10 mouse cellular contexts compared by ENCODE assay signal in genomic region chr19:24885504-24885903, GRCm38 (mm10). TPM values are rescaled to one million over a fixed set of nuclear protein-coding genes. Genes with fewer than 3 reads are reported as not detected.
A peak's percentile ranks its signal among the peaks of the same experiment; 100 is the strongest.
DNase-seq lines count a peak whose midpoint lies in the region; ATAC-seq and TF ChIP-seq lines count a peak whose summit lies in the region.
"Had no signal": no experiment of that assay in that cellular context is flagged by ENCODE, and none has a peak within 500 bp of the region (broad histone marks: within the 10 kb centered on the region; RNA-seq: fewer than 3 reads in every experiment).

No protein-coding gene starts in this region.

- no peaks in the 10 kb centered on the region for H3K9me3 ChIP-seq in liver, embryonic 12.5 days (replicated peaks)
- H3K9me3 ChIP-seq in midbrain, postnatal 0 days (ENCODE audit: low read length) = no peaks in the 10 kb centered on the region
- H3K9me3 ChIP-seq: midbrain, embryonic 12.5 days had no signal

- H3K9ac ChIP-seq in liver, embryonic 12.5 days = no peak overlapping the region
- no peak overlapping the region for H3K9ac ChIP-seq in midbrain, postnatal 0 days (replicated peaks; ENCODE audit: low read length, poor library complexity, severe bottlenecking)
- H3K9ac ChIP-seq: midbrain, embryonic 12.5 days had no signal

- intact Hi-C loops in left cerebral cortex, postnatal 14 days (cut with DNase I) = loop anchor here (5.0 kb wide), 1 partner anchor 263 kb away; no protein-coding TSS in a partner anchor

- H3K36me3 ChIP-seq in liver, embryonic 12.5 days = no peaks in the 10 kb centered on the region
- H3K36me3 ChIP-seq in midbrain, postnatal 0 days (ENCODE audit: insufficient read depth, low read length) = no peaks in the 10 kb centered on the region
- H3K36me3 ChIP-seq: midbrain, embryonic 12.5 days had no signal

- peaks cover 35% of the 10 kb centered on the region for H3K27me3 ChIP-seq in liver, embryonic 12.5 days (replicated peaks)
- H3K27me3 ChIP-seq in midbrain, postnatal 0 days (ENCODE audit: insufficient read depth, low read length) = no peaks in the 10 kb centered on the region

- peak; percentile 53 for TF ChIP-seq CTCF in bone marrow macrophage, adult 2 months (IDR thresholded peaks at IDR 0.05; ENCODE audit: low read depth, low read length)
- peak; percentile 92 for TF ChIP-seq CTCF in midbrain, postnatal 0 days (IDR thresholded peaks at IDR 0.05)

- H3K27ac ChIP-seq in liver, embryonic 12.5 days = no peak overlapping the region
- H3K27ac ChIP-seq in bone marrow macrophage, adult 2 months (ENCODE audit: insufficient read depth, low read depth, low read length) = no peak overlapping the region
- no peak overlapping the region for H3K27ac ChIP-seq in midbrain, postnatal 0 days (ENCODE audit: low read depth, low read length)
- H3K27ac ChIP-seq: midbrain, embryonic 12.5 days had no signal

- no peaks in the 10 kb centered on the region for H3K4me1 ChIP-seq in liver, embryonic 12.5 days
- no peaks in the 10 kb centered on the region for H3K4me1 ChIP-seq in bone marrow macrophage, adult 2 months (ENCODE audit: control insufficient read depth, insufficient read depth, low read length)
- H3K4me1 ChIP-seq in midbrain, postnatal 0 days (ENCODE audit: insufficient read depth, low read length) = no peaks in the 10 kb centered on the region; the same call in 1 of the 2 replicates
- H3K4me1 ChIP-seq: midbrain, embryonic 12.5 days had no signal

- peak; percentile 35 for DNase-seq in liver
- peak; percentile 67 for DNase-seq in heart, postnatal 4 days
- peak; percentile 61 to 74 for DNase-seq in left cerebral cortex, postnatal 14 days (ENCODE audit: low spot score in 2 of 2)
- peak; percentile 72 for DNase-seq in midbrain, postnatal 0 days (ENCODE audit: low spot score)
- peak; percentile 59 for DNase-seq in testis, postnatal 10 days (ENCODE audit: low spot score)

- no peak overlapping the region for H3K4me3 ChIP-seq in liver, embryonic 12.5 days
- H3K4me3 ChIP-seq in bone marrow macrophage, adult 2 months (ENCODE audit: insufficient read depth, low read length) = no peak overlapping the region
- no peak overlapping the region for H3K4me3 ChIP-seq in midbrain, postnatal 0 days (ENCODE audit: low read depth, low read length)
- H3K4me3 ChIP-seq: erythroblast, embryonic 14.5 days; midbrain, embryonic 12.5 days had no signal

- no peak for TF ChIP-seq POLR2A in bone marrow macrophage, adult 2 months (IDR thresholded peaks at IDR 0.05; ENCODE audit: borderline replicate concordance, low read depth, low read length)

- WGBS in liver, embryonic 12.5 days (ENCODE audit: insufficient replicate concordance) = 12% methylated on average over 5 of the region's 5 CpGs
- WGBS in midbrain, postnatal 0 days = 7% methylated on average over 5 of the region's 5 CpGs

- ATAC-seq in liver, embryonic 12.5 days = no peak
- ATAC-seq in erythroid progenitor cell, adult 5-6 weeks (replicated peaks; ENCODE audit: low FRiP score, poor library complexity, severe bottlenecking) = peak; percentile 49; the same call in 1 of the 2 replicates
- no peak for ATAC-seq in midbrain, postnatal 0 days (ENCODE audit: low FRiP score)

- H3K4me2 ChIP-seq in liver, embryonic 12.5 days = no peak overlapping the region
- no peak overlapping the region for H3K4me2 ChIP-seq in midbrain, postnatal 0 days (ENCODE audit: low read depth, low read length, poor library complexity, severe bottlenecking)
- H3K4me2 ChIP-seq: midbrain, embryonic 12.5 days had no signal

RNA-seq across cellular contexts. Expression of gene Gm10053, which starts 10.0 kb away (rescaled TPM):
- 210 and 231 TPM in 2 replicates for polyA plus RNA-seq in liver, embryonic 12.5 days (2016; fragmentation: Nextera tagmentation; extraction: Ambion mirVana)
- 59.4 and 67.3 TPM in 2 replicates for polyA plus RNA-seq in bone marrow macrophage, adult 2 months (2012; ENCODE audit: insufficient read depth, insufficient read length, missing spikeins)
- 38.9 and 65.8 TPM in 2 replicates for total RNA-seq in erythroid progenitor cell, adult 5-6 weeks (2015; ENCODE audit: low replicate concordance)
- 9.8 and 16.0 TPM in 2 replicates for total RNA-seq in erythroid progenitor cell, adult 5-6 weeks (2017; ENCODE audit: low replicate concordance)
- total RNA-seq in heart, postnatal 4 days (2021) = 100 to 1,000 TPM; 851 to 876 TPM
- 100 to 1,000 TPM; 249 to 252 TPM for total RNA-seq in left cerebral cortex, postnatal 14 days (2021)
- 35.6 and 54.8 TPM in 2 replicates for total RNA-seq in midbrain, postnatal 0 days (2014; rRNA removed)
- polyA plus RNA-seq in midbrain, postnatal 0 days (2015; fragmentation: Nextera tagmentation; extraction: Ambion mirVana) = 302 and 326 TPM in 2 replicates

RNA-seq across cellular contexts. Expression of gene Foxd4, which starts 15.5 kb away (rescaled TPM):
- polyA plus RNA-seq in liver, embryonic 12.5 days (2016; fragmentation: Nextera tagmentation; extraction: Ambion mirVana) = not detected in 2 replicates
- polyA plus RNA-seq in bone marrow macrophage, adult 2 months (2012; ENCODE audit: insufficient read depth, insufficient read length, missing spikeins) = not detected in 2 replicates
- 1.1 TPM in 1 of 2 replicates, not detected in the other for total RNA-seq in erythroid progenitor cell, adult 5-6 weeks (2015; ENCODE audit: low replicate concordance)
- total RNA-seq in erythroid progenitor cell, adult 5-6 weeks (2017; ENCODE audit: low replicate concordance) = not detected in 2 replicates
- total RNA-seq in heart, postnatal 4 days (2021) = not detected
- not detected for total RNA-seq in left cerebral cortex, postnatal 14 days (2021)
- not detected in 2 replicates for total RNA-seq in midbrain, postnatal 0 days (2014; rRNA removed)
- not detected in 2 replicates for polyA plus RNA-seq in midbrain, postnatal 0 days (2015; fragmentation: Nextera tagmentation; extraction: Ambion mirVana)
- polyA plus RNA-seq: erythroblast, embryonic 14.5 days had no signal

RNA-seq across cellular contexts. Expression of gene Pgm5, which starts 23.8 kb away (rescaled TPM):
- polyA plus RNA-seq in liver, embryonic 12.5 days (2016; fragmentation: Nextera tagmentation; extraction: Ambion mirVana) = 0.39 and 0.62 TPM in 2 replicates
- polyA plus RNA-seq in bone marrow macrophage, adult 2 months (2012; ENCODE audit: insufficient read depth, insufficient read length, missing spikeins) = 0.33 and 0.83 TPM in 2 replicates
- not detected in 2 replicates for total RNA-seq in erythroid progenitor cell, adult 5-6 weeks (2015; ENCODE audit: low replicate concordance)
- not detected in 2 replicates for total RNA-seq in erythroid progenitor cell, adult 5-6 weeks (2017; ENCODE audit: low replicate concordance)
- 100 to 1,000 TPM; 103 to 110 TPM for total RNA-seq in heart, postnatal 4 days (2021)
- total RNA-seq in left cerebral cortex, postnatal 14 days (2021) = 1 to 10 TPM; 3.3 TPM
- total RNA-seq in midbrain, postnatal 0 days (2014; rRNA removed) = 11.7 TPM in 2 replicates
- polyA plus RNA-seq in midbrain, postnatal 0 days (2015; fragmentation: Nextera tagmentation; extraction: Ambion mirVana) = 0.53 and 0.57 TPM in 2 replicates
- polyA plus RNA-seq: erythroblast, embryonic 14.5 days had no signal

Comparison
In these comparisons a context has a peak if more than half of its experiments do, and no peak if none do; other contexts are left out.
1. RNA of gene Pgm5, which starts 23.8 kb away (total RNA-seq): 103 to 110 TPM in heart, postnatal 4 days, 11.7 TPM in midbrain, postnatal 0 days and 3.3 TPM in left cerebral cortex, postnatal 14 days; not detected in erythroid progenitor cell, adult 5-6 weeks; every median in the first group is over 4 times any median in the second.
2. Peak in every context shown above with its lines, with median percentiles within 50 percentile points of each other: DNase-seq.